Mouse (Mus musculus) testis, adult 2 months (tissue): ENCODE measurements at regions not wholly inside any gene's neighbourhood (a gene's known extent, or its start where the extent isn't known, plus 50 kb on each side); places are given as distances from the start of the nearest gene placed in this dataset.

ENCODE experiments used
- CTCF ChIP-seq: fragments of 200-500 bp; IDR thresholded peaks from 2 replicates; pipeline ENCODE4 v1.5.1; 2012; ENCODE audit warnings: low read depth, mild to moderate bottlenecking, inconsistent platforms, low read length, moderate library complexity; ENCODE audit not compliant: control insufficient read depth, insufficient read depth, insufficient replicate concordance
- POLR2A ChIP-seq: fragments of 200-500 bp; IDR thresholded peaks from 2 replicates; pipeline ENCODE4 v1.6.1; 2012; ENCODE audit warnings: low read depth, mild to moderate bottlenecking, inconsistent platforms, low read length, moderate library complexity; ENCODE audit not compliant: control insufficient read depth

GRCm38 (mm10) chr9:79317411-79317810, 401.2 kb downstream of the Col12a1 start:
- TF ChIP-seq CTCF: no peak
- TF ChIP-seq POLR2A: no peak
